Comparison of ENCODE assay signal across 10 mouse cellular contexts in genomic region chr1:62951067-62951809, GRCm38 (mm10).
DNase-seq lines count a peak whose midpoint lies in the region; ATAC-seq and TF ChIP-seq lines count a peak whose summit lies in the region.
"Had no signal": no experiment of that assay in that cellular context is flagged by ENCODE, and none has a peak within 500 bp of the region (broad histone marks: within the 10 kb centered on the region; RNA-seq: fewer than 3 reads in every experiment).

No protein-coding gene starts in this region.

- peak; percentile 96 for DNase-seq in left cerebral cortex, postnatal 4 days
- no peak for DNase-seq in left cerebral cortex, adult 11 months (ENCODE audit: low spot score)
- peak; percentile 73 for DNase-seq in cerebellum, adult 11-12 months
- DNase-seq in lung, postnatal 0 days (ENCODE audit: low spot score): peak; percentile 56
- DNase-seq in B cell, adult 2 months: no peak
- DNase-seq in urinary bladder, adult 2 months (ENCODE audit: low spot score): no peak

- no peak for TF ChIP-seq EP300 in lung, postnatal 0 days (IDR thresholded peaks at IDR 0.05)

- peaks cover 3% of the 10 kb centered on the region; the same call in 1 of the 2 replicates for H3K4me1 ChIP-seq in heart, embryonic 15.5 days (replicated peaks)
- peaks cover 3% of the 10 kb centered on the region; the same call in 1 of the 2 replicates for H3K4me1 ChIP-seq in lung, postnatal 0 days (ENCODE audit: insufficient read depth, low read depth, low read length)

- ATAC-seq in heart, embryonic 15.5 days (replicated peaks; ENCODE audit: insufficient number of reproducible peaks, insufficient read depth, low FRiP score, low read depth): 0 out of 2 replicates have a peak, but pooled peaks have one; percentile 47
- ATAC-seq in lung, postnatal 0 days: no peak
- no peak for ATAC-seq in megakaryocyte, adult 5-6 weeks (ENCODE audit: poor library complexity, severe bottlenecking)

- no peak overlapping the region for H3K27ac ChIP-seq in heart, embryonic 15.5 days
- H3K27ac ChIP-seq in lung, postnatal 0 days (ENCODE audit: low read length): no peak overlapping the region
- H3K27ac ChIP-seq: midbrain, embryonic 12.5 days had no signal

- H3K9ac ChIP-seq in heart, embryonic 15.5 days: no peak overlapping the region
- H3K9ac ChIP-seq in lung, postnatal 0 days (replicated peaks; ENCODE audit: low read depth): no peak overlapping the region
- H3K9ac ChIP-seq: midbrain, embryonic 12.5 days had no signal

- no peaks in the 10 kb centered on the region for H3K36me3 ChIP-seq in heart, embryonic 15.5 days
- no peaks in the 10 kb centered on the region for H3K36me3 ChIP-seq in lung, postnatal 0 days (ENCODE audit: insufficient read depth, low read length)
- H3K36me3 ChIP-seq: midbrain, embryonic 12.5 days had no signal

- WGBS in heart, embryonic 15.5 days: 60% methylated on average over 7 of the region's 7 CpGs
- whole genome bisulfite sequencing in lung, postnatal 0 days: 57% methylated on average over 7 of the region's 7 CpGs

- no peak overlapping the region for H3K4me2 ChIP-seq in heart, embryonic 15.5 days
- H3K4me2 ChIP-seq in lung, postnatal 0 days (replicated peaks; ENCODE audit: low read depth, low read length): no peak overlapping the region
- H3K4me2 ChIP-seq: midbrain, embryonic 12.5 days had no signal

- no peak for TF ChIP-seq CTCF in lung, postnatal 0 days (IDR thresholded peaks at IDR 0.05)

- no peaks in the 10 kb centered on the region for H3K9me3 ChIP-seq in heart, embryonic 15.5 days (replicated peaks)
- H3K9me3 ChIP-seq in lung, postnatal 0 days (ENCODE audit: low read length): no peaks in the 10 kb centered on the region
- H3K9me3 ChIP-seq: midbrain, embryonic 12.5 days had no signal

- no peaks in the 10 kb centered on the region for H3K27me3 ChIP-seq in heart, embryonic 15.5 days
- H3K27me3 ChIP-seq in lung, postnatal 0 days (replicated peaks; ENCODE audit: insufficient read depth, low read length): no peaks in the 10 kb centered on the region

- intact Hi-C loops in left cerebral cortex, postnatal 4 days (cut with DNase I): no loop called here

- no peak overlapping the region for H3K4me3 ChIP-seq in heart, embryonic 15.5 days
- H3K4me3 ChIP-seq in lung, postnatal 0 days (ENCODE audit: low read depth, low read length): no peak overlapping the region
- H3K4me3 ChIP-seq: erythroblast, embryonic 14.5 days; midbrain, embryonic 12.5 days had no signal

Comparison
In these comparisons a context has a peak if more than half of its experiments do, and no peak if none do; other contexts are left out.
1. DNase-seq: peak in left cerebral cortex, postnatal 4 days (single experiment), cerebellum, adult 11-12 months (single experiment) and lung, postnatal 0 days (single experiment); none in left cerebral cortex, adult 11 months (single experiment), B cell, adult 2 months (0 of 2) and urinary bladder, adult 2 months (single experiment).